Mouse (Mus musculus) ovary, adult 18-20 months (tissue): Measurements from ENCODE around the gene Spata31d1a.

Experiments used
- DNase-seq: peaks from one replicate; pipeline ENCODE4 v3.0.0; 2022; ENCODE audit warnings: low spot score, mixed read lengths

Spata31d1a gene

DNA sequence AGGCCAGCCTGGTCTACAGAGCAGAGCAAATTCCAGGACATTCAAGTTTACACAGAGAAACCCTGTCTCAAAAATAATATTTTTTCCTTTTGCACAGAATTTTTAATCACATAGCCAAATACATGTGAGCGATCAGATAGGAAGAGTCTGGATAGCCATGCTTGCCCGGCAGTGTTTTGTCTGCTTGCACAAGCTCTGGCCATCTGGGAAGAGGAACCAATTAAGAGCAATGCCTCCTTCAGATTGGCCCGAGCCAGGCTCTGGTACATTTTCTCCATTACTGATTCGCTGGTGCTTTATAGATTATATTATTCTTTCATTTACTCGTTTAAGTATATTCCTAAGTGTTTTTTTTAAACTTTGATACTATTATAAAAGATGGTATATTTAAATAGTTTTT lies 42.4 kb downstream of the Spata31d1a start:
- no peak for DNase-seq

DNA sequence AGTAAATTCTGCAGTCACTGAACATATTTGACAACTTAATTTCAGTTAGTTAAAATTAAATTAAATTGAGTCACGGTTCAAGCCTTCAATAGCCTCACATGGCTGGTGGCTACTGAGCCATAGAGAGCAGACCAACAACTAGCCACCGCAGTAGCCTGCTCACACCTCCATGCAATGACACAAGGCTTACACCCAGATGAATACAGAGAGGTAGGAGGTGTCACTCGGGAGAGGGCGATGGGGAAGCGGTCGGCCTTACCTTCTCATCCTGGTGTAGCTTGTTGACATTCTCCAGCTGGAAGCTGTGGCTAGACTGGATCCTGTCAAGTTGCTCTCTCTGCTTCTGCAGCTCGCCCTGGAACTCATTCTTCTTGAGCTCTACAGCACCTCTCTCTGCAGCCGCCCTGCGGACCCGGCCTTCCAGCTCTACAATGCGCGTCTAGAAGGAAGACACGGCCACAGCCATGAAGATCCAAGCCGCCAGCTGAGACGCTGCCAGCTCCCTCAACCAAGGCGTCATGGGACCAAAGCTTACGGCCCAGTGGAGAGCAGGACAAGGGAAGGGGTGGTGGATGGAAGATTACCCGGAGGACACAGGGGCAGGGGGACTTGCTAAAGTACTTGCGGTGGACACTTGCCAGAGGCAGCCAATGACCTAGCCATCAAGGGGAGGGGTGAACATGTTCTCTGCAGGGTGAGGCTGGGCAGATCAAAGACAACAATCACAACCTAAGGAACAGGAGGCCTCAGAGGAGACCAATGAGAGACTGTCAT lies 46.0 kb downstream of the Spata31d1a start:
- no peak for DNase-seq

DNA sequence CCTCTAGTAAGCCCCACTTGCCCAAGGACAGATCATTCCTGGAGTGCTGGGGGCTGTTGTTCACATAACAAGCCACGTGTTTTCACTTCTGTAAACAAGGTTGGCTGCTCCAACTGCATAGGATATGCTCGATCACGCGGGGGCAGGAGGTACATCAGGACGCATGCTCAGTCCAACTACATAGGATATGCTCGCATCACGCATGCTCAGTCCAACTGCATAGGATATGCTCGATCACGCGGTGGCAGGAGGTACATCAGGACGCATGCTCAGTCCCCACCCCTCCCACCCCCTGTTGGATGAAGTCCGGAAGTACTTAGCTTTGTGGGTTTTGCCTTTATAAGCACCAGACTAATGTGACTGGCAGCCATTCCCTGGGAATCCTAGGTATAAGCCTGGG lies 48.2 kb downstream of the Spata31d1a start:
- DNase-seq = no peak

DNA sequence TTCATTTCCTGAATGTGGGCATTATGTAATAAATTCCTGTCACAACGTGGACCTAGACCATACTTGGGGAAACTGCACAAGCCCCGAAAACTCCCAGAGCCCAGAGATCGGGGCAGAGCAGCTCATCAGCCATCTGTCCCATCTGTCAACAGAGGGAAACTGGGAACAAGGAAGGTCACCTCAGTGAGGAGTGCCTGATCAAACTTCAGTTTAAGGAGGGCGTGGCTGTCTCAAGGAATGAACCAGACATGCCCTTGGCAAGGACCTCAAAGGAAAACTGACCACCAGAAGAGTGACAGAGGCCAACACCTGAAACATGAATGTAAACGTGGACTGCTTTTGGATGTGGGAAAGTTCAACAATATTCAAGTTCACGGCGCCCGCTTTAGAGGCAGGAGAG lies 48.7 kb downstream of the Spata31d1a start:
- no peak for DNase-seq

GRCm38 (mm10) chr13:59660371-59660770 lies 49.8 kb downstream of the Spata31d1a start:
- no peak for DNase-seq

DNA sequence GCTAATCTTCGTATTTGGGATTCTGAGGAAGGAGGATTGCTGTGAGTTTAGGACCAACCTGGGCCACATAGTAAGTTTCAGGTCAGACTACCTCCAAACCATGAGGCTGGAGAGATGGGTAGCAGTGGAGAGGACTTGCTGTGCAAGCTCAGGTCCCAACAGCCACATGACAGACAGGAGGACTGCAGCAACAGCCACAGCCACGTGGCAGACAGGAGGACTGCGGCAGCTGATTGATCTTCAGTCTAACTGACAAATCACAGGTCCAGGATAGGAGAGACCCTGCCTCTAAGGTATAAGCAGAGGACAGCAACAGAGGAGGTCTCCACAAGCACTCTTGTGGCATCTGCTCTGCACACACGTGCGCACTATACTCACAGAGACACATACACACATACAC lies 52.3 kb downstream of the Spata31d1a start:
- no peak for DNase-seq

- no peak for DNase-seq
Measured at GRCm38 (mm10) chr13:59656975-59657388, 53.1 kb downstream of the Spata31d1a start.

- DNase-seq = no peak
Measured at GRCm38 (mm10) chr13:59656316-59656832, 53.8 kb downstream of the Spata31d1a start.

GRCm38 (mm10) chr13:59655718-59656315 lies 54.3 kb downstream of the Spata31d1a start:
- DNase-seq = no peak

DNA sequence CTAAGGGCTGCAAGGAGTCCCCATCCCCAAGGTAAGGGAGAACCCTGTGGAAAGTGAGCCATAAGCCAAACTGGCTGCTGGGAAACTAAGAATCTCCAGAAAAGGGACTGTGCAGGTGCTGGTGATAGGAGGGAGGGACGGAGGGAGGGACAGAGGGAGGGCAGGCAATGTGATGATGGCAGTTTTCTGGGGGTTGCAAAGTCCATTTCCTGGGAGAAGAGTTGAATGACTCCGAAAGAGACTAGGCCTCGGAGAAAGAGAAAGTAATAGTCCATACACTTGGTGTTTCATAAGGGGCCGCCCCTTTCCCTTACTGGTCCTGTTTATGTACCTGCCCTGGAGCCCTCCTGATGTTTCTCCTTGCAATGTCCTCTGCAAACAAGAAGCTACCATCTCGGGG lies 55.7 kb downstream of the Spata31d1a start:
- DNase-seq = no peak

DNA sequence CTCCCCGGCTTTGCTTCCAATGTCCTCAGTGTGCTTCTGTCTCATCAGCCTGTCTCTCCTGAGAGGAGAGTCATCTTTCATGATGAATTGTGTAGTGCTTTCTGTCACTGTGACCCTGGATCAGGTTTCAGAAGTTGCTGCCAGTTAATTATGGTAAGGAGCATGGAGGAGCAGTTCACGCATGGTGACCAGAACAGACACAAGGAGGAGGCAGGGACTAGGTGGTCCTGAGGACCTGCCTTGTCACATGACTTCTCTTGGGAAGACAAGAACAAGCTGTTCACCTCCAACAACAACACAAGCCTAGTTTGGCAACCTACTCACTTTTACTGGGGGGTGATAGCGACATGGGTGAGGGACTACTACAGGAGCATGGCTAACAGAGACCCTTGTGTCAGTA lies 57.0 kb downstream of the Spata31d1a start:
- no peak for DNase-seq

GRCm38 (mm10) chr13:59652651-59653050 lies 57.5 kb downstream of the Spata31d1a start:
- no peak for DNase-seq
